Mouse (Mus musculus) adrenal gland, adult 8-10 months (tissue): ENCODE measurements around the gene Foxp1. TPM values are rescaled to one million over a fixed set of nuclear protein-coding genes. Genes with fewer than 3 reads are reported as not detected.

Experiments
- DNase-seq: peaks from one replicate; pipeline ENCODE4 v3.0.0; 2022
- total RNA-seq, 4 experiments: library from RNA; stranded (reverse); gene quantifications; 2 replicates each; pipeline ENCODE4 v1.2.4; 2022

The Foxp1 gene
- total RNA-seq, 4 experiments from 2014 or later: 37.1 to 93.2 (median 58.8) TPM

GRCm38 (mm10) chr6:99019266-99019665 is 503.3 kb downstream of the Foxp1 start:
- DNase-seq: peak; percentile 42

- DNase-seq: no peak
Observed at GRCm38 (mm10) chr6:99013866-99014502, 508.5 kb downstream of the Foxp1 start.

- DNase-seq: no peak
Observed at GRCm38 (mm10) chr6:99013119-99013865, 509.2 kb downstream of the Foxp1 start.

GRCm38 (mm10) chr6:99011895-99012584 is 510.5 kb downstream of the Foxp1 start:
- no peak for DNase-seq

- no peak for DNase-seq
Observed at GRCm38 (mm10) chr6:99009771-99010170, 512.8 kb downstream of the Foxp1 start.

GRCm38 (mm10) chr6:99008565-99008964 is 514.0 kb downstream of the Foxp1 start:
- no peak for DNase-seq

GRCm38 (mm10) chr6:99007542-99007941 is 515.0 kb downstream of the Foxp1 start:
- DNase-seq: no peak

GRCm38 (mm10) chr6:99004255-99004997 is 518.1 kb downstream of the Foxp1 start:
- DNase-seq: no peak

- DNase-seq: no peak
Observed at GRCm38 (mm10) chr6:99003108-99003709, 519.3 kb downstream of the Foxp1 start.

- no peak for DNase-seq
Observed at GRCm38 (mm10) chr6:99001637-99002036, 520.9 kb downstream of the Foxp1 start.

- no peak for DNase-seq
Observed at GRCm38 (mm10) chr6:98998971-98999932, 523.3 kb downstream of the Foxp1 start.

- peak; percentile 21 for DNase-seq
Observed at GRCm38 (mm10) chr6:98997742-98998141, 524.8 kb downstream of the Foxp1 start.

- no peak for DNase-seq
Observed at GRCm38 (mm10) chr6:98996822-98997221, 525.7 kb downstream of the Foxp1 start.

- no peak for DNase-seq
Observed at GRCm38 (mm10) chr6:98996346-98996745, 526.2 kb downstream of the Foxp1 start.

- no peak for DNase-seq
Observed at GRCm38 (mm10) chr6:98995681-98996080, 526.8 kb downstream of the Foxp1 start.

- DNase-seq: no peak
Observed at GRCm38 (mm10) chr6:98994902-98995301, 527.6 kb downstream of the Foxp1 start.

- no peak for DNase-seq
Observed at GRCm38 (mm10) chr6:98994104-98994787, 528.3 kb downstream of the Foxp1 start.

- no peak for DNase-seq
Observed at GRCm38 (mm10) chr6:98993231-98993630, 529.3 kb downstream of the Foxp1 start.

GRCm38 (mm10) chr6:98992772-98993147 is 529.8 kb downstream of the Foxp1 start:
- DNase-seq: no peak
